Mouse (Mus musculus): Measurements from ENCODE around the gene A930017K11Rik. TPM values are rescaled to one million over a fixed set of nuclear protein-coding genes. Genes with fewer than 3 reads are reported as not detected.
A peak's percentile ranks its signal among the peaks of the same experiment; 100 is the strongest.

Gene A930017K11Rik
- polyA plus RNA-seq (2016; fragmentation: Nextera tagmentation; extraction: Ambion mirVana), result 0.17 and 0.18 TPM in 2 replicates

- Histone ChIP-seq H3K4me1 (peaks cover 16% of the 10 kb centered on the region), H3K9ac (peak within 1 kb of the TSS; percentile 38; the same call in 1 of the 2 replicates), H3K36me3 (no peaks in the 10 kb centered on the region), H3K4me3 (peak within 1 kb of the TSS; percentile 36), H3K27me3 (peaks cover 49% of the 10 kb centered on the region), H3K9me3 (replicated peaks) (no peaks in the 10 kb centered on the region), H3K4me2 (replicated peaks) (peak within 1 kb of the TSS; percentile 57), H3K27ac (no peak within 1 kb of the TSS)
- ATAC-seq (ENCODE audit: low FRiP score), result no peak
- 1% methylated on average over 58 of the region's 58 CpGs for WGBS
These were observed at the start of gene A930017K11Rik for GRCm38 (mm10) chr17:25951803-25952623. Gene A930017K11Rik (minus strand): TSS chr17:25952565.

- Histone ChIP-seq H3K9me3 (replicated peaks) (no peaks in the 10 kb centered on the region), H3K27ac (no peak overlapping the region), H3K9ac (no peak overlapping the region), H3K4me3 (no peak overlapping the region), H3K27me3 (no peaks in the 10 kb centered on the region), H3K4me1 (no peaks in the 10 kb centered on the region), H3K4me2 (replicated peaks) (no peak overlapping the region), H3K36me3 (peaks cover 63% of the 10 kb centered on the region)
- no peak for ATAC-seq (ENCODE audit: low FRiP score)
- 89% methylated on average over 11 of the region's 11 CpGs for WGBS
These were observed 46.1 kb upstream of the A930017K11Rik start for GRCm38 (mm10) chr17:25998425-25998824.

DNA sequence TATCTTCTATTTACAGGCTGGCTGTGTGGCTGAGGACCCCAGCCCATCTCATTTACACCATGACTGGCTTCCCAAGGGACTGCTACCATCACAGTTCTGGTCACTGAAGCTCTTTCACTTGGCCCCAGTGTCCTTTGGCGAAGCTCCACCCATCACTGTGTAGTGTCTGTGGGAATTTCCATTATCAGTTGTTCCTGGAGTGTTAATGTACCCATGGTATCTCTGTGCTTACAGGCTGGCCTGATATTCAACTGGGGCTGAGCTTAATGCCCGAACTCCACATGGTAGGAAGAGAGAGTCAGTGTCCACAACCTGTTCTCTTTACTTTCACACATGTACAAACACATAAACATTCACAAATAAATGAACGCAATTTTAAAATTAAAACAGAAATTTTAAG lies 41.1 kb upstream of the A930017K11Rik start:
- Histone ChIP-seq H3K4me1 (no peaks in the 10 kb centered on the region), H3K4me3 (no peak overlapping the region), H3K4me2 (replicated peaks) (no peak overlapping the region), H3K36me3 (peaks cover 91% of the 10 kb centered on the region), H3K9me3 (replicated peaks) (no peaks in the 10 kb centered on the region), H3K27ac (no peak overlapping the region), H3K27me3 (no peaks in the 10 kb centered on the region), H3K9ac (no peak overlapping the region)
- no peak for ATAC-seq (ENCODE audit: low FRiP score)
- WGBS, result 88% methylated on average over 3 of the region's 3 CpGs

DNA sequence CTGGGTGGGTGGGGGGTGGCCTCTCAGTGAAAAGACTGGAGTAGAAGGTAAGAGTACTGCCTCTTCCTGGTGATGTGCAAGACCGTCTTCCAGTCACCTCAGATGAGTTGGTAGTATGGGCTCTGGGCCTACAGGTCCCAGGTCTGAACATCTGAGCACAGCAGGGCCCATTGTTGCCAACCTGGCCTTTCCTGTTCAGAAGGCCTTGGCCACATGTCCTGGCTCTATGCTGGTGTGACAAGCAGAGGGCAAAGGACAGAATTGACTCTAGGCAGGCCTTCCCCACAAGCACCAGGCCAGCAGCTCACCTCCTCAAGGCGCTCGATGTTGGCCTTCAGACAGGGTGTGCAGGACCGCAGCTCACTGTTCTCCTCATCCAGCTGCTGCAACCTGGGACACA lies 39.9 kb upstream of the A930017K11Rik start:
- Histone ChIP-seq H3K4me2 (replicated peaks) (no peak overlapping the region), H3K27me3 (no peaks in the 10 kb centered on the region), H3K4me1 (no peaks in the 10 kb centered on the region), H3K4me3 (no peak overlapping the region), H3K9me3 (replicated peaks) (no peaks in the 10 kb centered on the region), H3K27ac (no peak overlapping the region), H3K36me3 (peaks cover 86% of the 10 kb centered on the region), H3K9ac (no peak overlapping the region)
- WGBS, result 99% methylated on average over 4 of the region's 4 CpGs
- ATAC-seq (ENCODE audit: low FRiP score), result no peak

DNA sequence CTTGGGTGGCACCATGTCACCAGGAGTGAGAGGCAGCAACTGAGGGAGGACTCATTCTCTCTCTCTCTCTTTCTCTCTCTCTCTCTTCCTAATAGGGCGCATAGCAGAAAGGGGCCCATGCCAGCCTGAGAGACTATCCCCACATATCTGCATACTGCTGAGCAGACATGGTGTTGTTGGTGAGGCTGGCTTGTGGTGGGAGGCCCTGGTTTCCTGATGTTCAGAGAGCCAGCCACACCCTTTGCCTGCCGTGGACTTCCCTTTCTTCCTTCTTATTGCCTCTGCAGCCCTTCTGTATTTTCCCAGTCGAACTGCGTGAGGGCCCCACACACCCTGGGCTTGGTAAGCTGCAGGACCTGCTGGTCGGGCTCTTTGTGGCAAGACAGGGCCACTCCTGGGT lies 38.0 kb upstream of the A930017K11Rik start:
- Histone ChIP-seq H3K9ac (no peak overlapping the region), H3K4me3 (no peak overlapping the region), H3K36me3 (peaks cover 73% of the 10 kb centered on the region), H3K4me1 (peaks cover 4% of the 10 kb centered on the region; the same call in 1 of the 2 replicates), H3K27ac (no peak overlapping the region), H3K27me3 (no peaks in the 10 kb centered on the region), H3K9me3 (replicated peaks) (no peaks in the 10 kb centered on the region), H3K4me2 (replicated peaks) (no peak overlapping the region)
- ATAC-seq (ENCODE audit: low FRiP score), result no peak
- 95% methylated on average over 5 of the region's 5 CpGs for WGBS

DNA sequence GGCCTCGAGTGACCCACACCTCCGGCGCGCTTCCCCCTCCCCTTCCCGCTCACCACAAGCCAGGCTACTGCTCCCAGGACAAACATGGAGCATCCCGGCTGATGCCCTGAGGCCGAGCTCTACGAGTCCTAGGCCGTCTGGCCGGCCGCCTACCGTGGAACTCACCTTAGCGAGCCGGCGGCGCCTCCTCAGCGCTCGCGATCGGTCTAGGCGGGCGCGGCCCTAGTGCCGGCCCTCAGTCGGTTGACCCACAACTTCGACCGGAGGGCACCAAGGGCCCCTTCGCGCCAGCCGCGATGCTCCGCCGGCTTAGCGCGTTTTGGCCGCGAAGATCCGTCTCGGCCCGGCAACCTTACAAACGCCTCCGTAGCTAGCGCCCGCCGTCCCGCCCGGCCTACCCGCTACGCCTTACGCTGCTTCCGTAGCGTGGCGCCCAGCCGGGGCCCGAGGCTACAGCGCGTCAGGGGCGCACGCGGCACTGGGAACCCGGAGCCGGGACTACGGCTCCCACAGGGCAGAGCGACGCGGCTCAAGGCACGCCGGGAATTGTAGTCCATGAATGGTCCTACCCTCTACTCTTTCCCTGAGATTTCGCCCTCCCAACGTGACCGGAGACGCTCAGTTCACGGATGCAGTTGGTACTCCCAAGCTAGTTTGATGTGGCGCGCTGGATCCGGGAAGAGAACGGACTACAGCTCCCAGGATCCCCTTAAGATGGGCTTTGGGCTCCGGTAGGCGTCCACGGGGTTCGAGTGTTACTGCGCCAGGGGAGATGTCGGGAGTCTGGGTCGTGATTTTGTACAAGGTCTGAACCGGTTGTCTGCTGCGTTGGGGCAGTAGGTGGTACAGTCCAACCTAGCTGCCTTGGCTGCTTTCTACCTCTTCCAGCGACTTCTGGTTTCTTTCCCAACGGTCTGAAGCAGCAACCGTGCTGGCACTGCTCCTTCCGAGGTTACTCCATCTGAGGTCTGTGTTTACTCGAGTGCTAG lies 33.2 kb upstream of the A930017K11Rik start, which contains the start of gene Capn15:
TSS of gene Capn15 (minus strand) at position 491 of the 989 bp plus-strand sequence.
- H3K4me3 ChIP-seq, result peak within 1 kb of the TSS; percentile 84
- peaks cover 29% of the 10 kb centered on the region for H3K4me1 ChIP-seq
- H3K9me3 ChIP-seq (replicated peaks), result no peaks in the 10 kb centered on the region
- H3K27ac ChIP-seq, result peak within 1 kb of the TSS; percentile 91
- H3K27me3 ChIP-seq, result no peaks in the 10 kb centered on the region
- H3K4me2 ChIP-seq (replicated peaks), result peak within 1 kb of the TSS; percentile 74
- H3K9ac ChIP-seq, result peak within 1 kb of the TSS; percentile 91
- peaks cover 31% of the 10 kb centered on the region for H3K36me3 ChIP-seq
- peak; percentile 99 for ATAC-seq (ENCODE audit: low FRiP score)
- under 1% methylated on average over 90 of the region's 91 CpGs for WGBS

DNA sequence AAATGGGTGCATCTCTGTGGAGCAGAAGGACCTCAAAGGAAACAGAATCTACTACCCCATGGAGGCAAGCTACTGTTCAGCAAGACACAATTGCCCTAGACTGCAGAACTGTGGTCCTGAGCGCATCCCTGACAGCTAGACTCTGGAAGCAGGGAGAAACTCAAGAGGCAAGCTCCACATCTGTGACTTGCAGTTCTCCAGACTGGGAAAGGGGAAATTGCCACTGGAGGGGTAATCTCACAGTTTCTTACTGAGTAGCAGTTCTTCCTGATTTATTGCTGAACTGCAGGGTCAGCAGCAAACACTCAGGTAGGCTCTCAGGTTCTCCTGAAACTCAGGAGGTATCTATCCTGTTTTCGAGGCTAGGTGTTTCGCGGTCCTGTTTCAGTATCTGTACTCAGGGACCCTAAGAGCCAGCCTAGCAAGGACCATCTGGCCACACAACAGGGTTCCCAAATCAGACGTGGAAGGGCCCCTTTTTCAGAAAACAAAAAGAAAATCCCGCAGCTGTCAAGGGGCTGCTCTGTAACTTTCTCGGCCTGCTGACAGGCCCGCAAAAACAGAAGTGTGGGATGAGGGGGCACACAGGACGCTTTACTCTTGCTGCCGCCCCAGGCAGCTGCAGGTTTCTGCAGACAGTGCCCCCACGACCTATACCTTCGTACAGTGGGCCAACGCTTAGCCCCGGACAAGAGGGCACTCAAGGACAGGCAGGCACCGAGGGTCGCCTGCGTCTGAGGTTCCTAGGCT lies 32.4 kb upstream of the A930017K11Rik start:
- Histone ChIP-seq H3K27me3 (no peaks in the 10 kb centered on the region), H3K9ac (peak overlapping the region; percentile 91), H3K9me3 (replicated peaks) (no peaks in the 10 kb centered on the region), H3K27ac (peak overlapping the region; percentile 91), H3K4me3 (peak overlapping the region; percentile 84), H3K36me3 (peaks cover 23% of the 10 kb centered on the region), H3K4me2 (replicated peaks) (peak overlapping the region; percentile 74), H3K4me1 (peaks cover 29% of the 10 kb centered on the region)
- WGBS, result 13% methylated on average over 17 of the region's 17 CpGs
- no peak for ATAC-seq (ENCODE audit: low FRiP score)

DNA sequence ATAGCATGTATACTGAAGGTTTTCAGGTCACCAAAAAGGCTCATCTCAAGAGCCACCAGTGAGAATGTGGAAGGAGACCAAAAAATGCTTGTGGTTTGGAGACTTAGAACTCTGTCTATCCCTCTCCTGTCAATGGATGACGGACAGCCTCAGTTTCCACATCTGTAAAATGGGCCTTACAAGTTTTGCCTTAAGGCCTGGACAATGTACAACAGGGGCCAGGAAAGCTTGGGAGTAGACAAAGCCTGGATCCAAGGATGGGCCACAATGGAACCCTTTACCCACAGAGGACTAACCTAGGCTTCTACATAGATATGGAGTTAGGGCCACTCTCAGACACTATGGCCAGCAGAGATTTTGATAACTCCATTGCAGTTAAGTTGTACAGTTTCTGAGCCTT lies 31.7 kb upstream of the A930017K11Rik start:
- H3K27me3 ChIP-seq, result no peaks in the 10 kb centered on the region
- WGBS, result 100% methylated on average over 1 of the region's 1 CpGs
- no peak overlapping the region for H3K27ac ChIP-seq
- peak overlapping the region; percentile 74 for H3K4me2 ChIP-seq (replicated peaks)
- H3K9ac ChIP-seq, result peak overlapping the region; percentile 91; the same call in 1 of the 2 replicates
- peak overlapping the region; percentile 84 for H3K4me3 ChIP-seq
- peaks cover 17% of the 10 kb centered on the region; the same call in 1 of the 2 replicates for H3K36me3 ChIP-seq
- H3K4me1 ChIP-seq, result peaks cover 29% of the 10 kb centered on the region
- H3K9me3 ChIP-seq (replicated peaks), result no peaks in the 10 kb centered on the region
- ATAC-seq (ENCODE audit: low FRiP score), result no peak

- Histone ChIP-seq H3K4me3 (no peak overlapping the region), H3K4me2 (replicated peaks) (no peak overlapping the region), H3K27me3 (no peaks in the 10 kb centered on the region), H3K27ac (no peak overlapping the region), H3K36me3 (peaks cover 9% of the 10 kb centered on the region; the same call in 1 of the 2 replicates), H3K9ac (no peak overlapping the region), H3K9me3 (replicated peaks) (no peaks in the 10 kb centered on the region), H3K4me1 (peaks cover 29% of the 10 kb centered on the region)
- 89% methylated on average over 3 of the region's 3 CpGs for WGBS
- ATAC-seq (ENCODE audit: low FRiP score), result no peak
These were observed 30.5 kb upstream of the A930017K11Rik start for GRCm38 (mm10) chr17:25982913-25983312.

- WGBS, result 91% methylated on average over 5 of the region's 5 CpGs
- H3K4me1 ChIP-seq, result peaks cover 25% of the 10 kb centered on the region
- H3K9me3 ChIP-seq (replicated peaks), result no peaks in the 10 kb centered on the region
- no peak overlapping the region for H3K27ac ChIP-seq
- no peak overlapping the region for H3K4me3 ChIP-seq
- peaks cover 4% of the 10 kb centered on the region; the same call in 1 of the 2 replicates for H3K36me3 ChIP-seq
- H3K4me2 ChIP-seq (replicated peaks), result no peak overlapping the region
- ATAC-seq (ENCODE audit: low FRiP score), result no peak
- H3K9ac ChIP-seq, result no peak overlapping the region
- H3K27me3 ChIP-seq, result no peaks in the 10 kb centered on the region
These were observed 28.5 kb upstream of the A930017K11Rik start for GRCm38 (mm10) chr17:25980854-25981253.

DNA sequence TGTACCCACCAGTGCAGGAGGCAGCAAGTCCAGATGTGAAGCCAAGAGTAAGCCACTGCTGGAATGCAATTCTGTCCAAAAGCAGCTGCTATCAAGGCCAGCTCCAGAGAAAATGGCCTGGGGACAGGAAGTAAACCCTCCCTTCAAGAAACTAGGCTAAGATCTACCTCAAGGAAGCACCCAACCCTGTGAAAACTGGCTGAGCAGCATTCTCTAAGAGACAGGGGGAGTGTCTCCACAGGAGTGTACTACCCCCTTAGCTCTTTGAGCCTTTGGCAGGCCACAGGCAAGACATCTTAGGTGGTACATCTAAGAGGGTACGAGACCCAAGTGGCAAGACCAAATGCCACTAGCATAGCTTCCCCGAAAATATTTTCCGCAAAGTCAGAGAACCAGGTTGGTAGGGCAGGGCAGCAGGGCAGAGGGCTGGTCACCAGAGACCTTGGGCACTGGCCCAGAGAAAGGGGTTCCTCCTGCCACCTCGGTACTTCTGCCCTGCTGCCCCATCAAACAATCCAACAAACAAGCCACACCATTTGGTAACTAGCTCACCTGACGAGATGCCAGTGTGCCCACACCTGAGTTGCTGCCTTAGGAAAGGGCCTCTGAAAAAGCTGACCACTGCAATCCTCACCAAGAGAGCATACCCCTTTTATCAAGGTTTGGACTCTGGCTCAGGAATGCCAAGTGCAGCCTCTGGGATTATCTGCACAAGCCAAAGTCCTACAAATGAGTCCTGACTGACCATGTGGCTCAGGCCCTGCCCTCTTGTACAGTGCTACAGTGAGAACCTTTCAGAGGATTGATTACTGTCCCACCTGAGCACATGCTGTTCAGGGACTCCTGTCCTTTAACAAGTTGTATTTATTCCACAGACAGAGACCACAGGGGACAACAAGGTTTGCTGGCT lies 27.7 kb upstream of the A930017K11Rik start:
- WGBS, result 89% methylated on average over 5 of the region's 5 CpGs
- Histone ChIP-seq H3K9ac (no peak overlapping the region), H3K4me1 (peaks cover 25% of the 10 kb centered on the region), H3K4me3 (no peak overlapping the region), H3K36me3 (peaks cover 4% of the 10 kb centered on the region; the same call in 1 of the 2 replicates), H3K9me3 (replicated peaks) (no peaks in the 10 kb centered on the region), H3K27me3 (no peaks in the 10 kb centered on the region), H3K4me2 (replicated peaks) (no peak overlapping the region), H3K27ac (no peak overlapping the region)
- no peak for ATAC-seq (ENCODE audit: low FRiP score)

Data from hindbrain, embryonic 12.5 days (tissue).